Mouse (Mus musculus) neural tube, embryonic 13.5 days (tissue): ENCODE measurements around the gene Sez6l. TPM values are rescaled to one million over a fixed set of nuclear protein-coding genes. Genes with fewer than 3 reads are reported as not detected.

Experiments
- ATAC-seq: fragments of 200-750 bp; cut with Nextera tagmentation; 2 replicates; pipeline ENCODE4 v1.8.0; 2017; ENCODE audit warnings: low read depth, mild to moderate bottlenecking, moderate TSS enrichment, moderate library complexity
- H3K27ac ChIP-seq: fragments of 300-500 bp; sonication (generic); replicated peaks from 2 replicates; pipeline ENCODE4 v1.5.1; 2015; ENCODE audit warnings: moderate library complexity, mild to moderate bottlenecking, inconsistent platforms
- H3K27me3 ChIP-seq: fragments of 300-500 bp; sonication (generic); 2 replicates; pipeline ENCODE4 v1.6.1; 2015; ENCODE audit warnings: mild to moderate bottlenecking, inconsistent platforms
- H3K36me3 ChIP-seq: fragments of 300-500 bp; sonication (generic); 2 replicates; pipeline ENCODE4 v1.6.1; 2015; ENCODE audit warnings: mild to moderate bottlenecking, inconsistent platforms
- H3K4me1 ChIP-seq: fragments of 300-500 bp; sonication (generic); replicated peaks from 2 replicates; pipeline ENCODE4 v1.6.1; 2015; ENCODE audit warnings: inconsistent platforms
- H3K4me2 ChIP-seq: fragments of 300-500 bp; sonication (generic); 2 replicates; pipeline ENCODE4 v1.6.1; 2015; ENCODE audit warnings: inconsistent platforms, mild to moderate bottlenecking, moderate library complexity
- H3K4me3 ChIP-seq: fragments of 300-500 bp; sonication (generic); 2 replicates; pipeline ENCODE4 v1.5.1; 2015; ENCODE audit warnings: mild to moderate bottlenecking, inconsistent platforms
- H3K9ac ChIP-seq: fragments of 300-500 bp; sonication (generic); 2 replicates; pipeline ENCODE4 v1.6.1; 2015; ENCODE audit warnings: moderate library complexity, mild to moderate bottlenecking, inconsistent platforms
- H3K9me3 ChIP-seq: fragments of 300-500 bp; sonication (generic); 2 replicates; pipeline ENCODE4 v1.6.1; 2016; ENCODE audit warnings: inconsistent platforms
- WGBS: fragments of 180-500 bp; shearing (Covaris S2); methylation state at CpG from one replicate; pipeline ENCODE4 v1.1.7; 2015; 5-methylcytosine and 5-hydroxymethylcytosine counted together
- polyA plus RNA-seq: library from polyadenylated mRNA; unstranded; fragments of >200 nt; fragmentation: Nextera tagmentation; extraction: Ambion mirVana; gene quantifications from 2 replicates; pipeline ENCODE4 v1.2.1, GENCODE M21; 2015

Gene Sez6l
- polyA plus RNA-seq, 1 experiment from 2014 or later: 21.8 TPM

GRCm38 (mm10) chr5:112484924-112485715 is 91.9 kb downstream of the Sez6l start:
- no peaks in the 10 kb centered on the region for H3K9me3 ChIP-seq
- peaks cover 52% of the 10 kb centered on the region for H3K4me1 ChIP-seq
- peak; percentile 26; the same call in 1 of the 2 replicates for ATAC-seq
- WGBS: 10% methylated on average over 13 of the region's 13 CpGs
- H3K36me3 ChIP-seq: no peaks in the 10 kb centered on the region
- no peak overlapping the region for H3K4me3 ChIP-seq
- no peaks in the 10 kb centered on the region for H3K27me3 ChIP-seq
- H3K9ac ChIP-seq: 0 out of 2 replicates have a peak overlapping the region, but pooled peaks have one; percentile 22
- H3K27ac ChIP-seq: peak overlapping the region; percentile 52
- H3K4me2 ChIP-seq: no peak overlapping the region

- 85% methylated on average over 8 of the region's 8 CpGs for WGBS
- Histone ChIP-seq H3K4me3 (no peak overlapping the region), H3K9me3 (no peaks in the 10 kb centered on the region), H3K4me1 (peaks cover 62% of the 10 kb centered on the region), H3K27me3 (no peaks in the 10 kb centered on the region), H3K9ac (no peak overlapping the region), H3K4me2 (no peak overlapping the region), H3K27ac (0 out of 2 replicates have a peak overlapping the region, but pooled peaks have one; percentile 80), H3K36me3 (no peaks in the 10 kb centered on the region)
- no peak for ATAC-seq
These were observed 94.0 kb downstream of the Sez6l start for GRCm38 (mm10) chr5:112483030-112483429.

GRCm38 (mm10) chr5:112482551-112482950 is 94.4 kb downstream of the Sez6l start:
- Histone ChIP-seq H3K9me3 (no peaks in the 10 kb centered on the region), H3K4me1 (peaks cover 67% of the 10 kb centered on the region), H3K27ac (peak overlapping the region; percentile 80)

GRCm38 (mm10) chr5:112481946-112482410 is 95.0 kb downstream of the Sez6l start:
- Histone ChIP-seq H3K9me3 (no peaks in the 10 kb centered on the region), H3K4me2 (peak overlapping the region; percentile 20), H3K36me3 (no peaks in the 10 kb centered on the region), H3K9ac (peak overlapping the region; percentile 45; the same call in 1 of the 2 replicates), H3K27me3 (no peaks in the 10 kb centered on the region), H3K27ac (peak overlapping the region; percentile 80), H3K4me1 (peaks cover 66% of the 10 kb centered on the region), H3K4me3 (no peak overlapping the region)
- peak; percentile 45 for ATAC-seq
- WGBS: 19% methylated on average over 19 of the region's 19 CpGs

More at GRCm38 (mm10) chr5:112482551-112482950, 94.4 kb downstream of the Sez6l start:
- Histone ChIP-seq H3K36me3 (no peaks in the 10 kb centered on the region), H3K4me3 (no peak overlapping the region), H3K4me2 (peak overlapping the region; percentile 20; the same call in 1 of the 2 replicates), H3K9ac (peak overlapping the region; percentile 45; the same call in 1 of the 2 replicates), H3K27me3 (no peaks in the 10 kb centered on the region)
- WGBS: 64% methylated on average over 13 of the region's 13 CpGs
- ATAC-seq: no peak

- Histone ChIP-seq H3K4me3 (no peak overlapping the region), H3K27ac (no peak overlapping the region), H3K9me3 (no peaks in the 10 kb centered on the region; the same call in 1 of the 2 replicates), H3K9ac (no peak overlapping the region), H3K36me3 (peaks cover 28% of the 10 kb centered on the region), H3K4me1 (peaks cover 22% of the 10 kb centered on the region), H3K4me2 (no peak overlapping the region), H3K27me3 (peaks cover 18% of the 10 kb centered on the region; the same call in 1 of the 2 replicates)
- 50% methylated on average over 6 of the region's 6 CpGs for WGBS
- ATAC-seq: no peak
These were observed 103.5 kb downstream of the Sez6l start for GRCm38 (mm10) chr5:112473453-112473852.

GRCm38 (mm10) chr5:112470144-112470543 is 106.8 kb downstream of the Sez6l start:
- no peak overlapping the region for H3K9ac ChIP-seq
- H3K4me2 ChIP-seq: no peak overlapping the region
- no peak for ATAC-seq
- no peaks in the 10 kb centered on the region; the same call in 1 of the 2 replicates for H3K9me3 ChIP-seq
- H3K4me1 ChIP-seq: peaks cover 34% of the 10 kb centered on the region
- no peak overlapping the region for H3K4me3 ChIP-seq
- no peak overlapping the region for H3K27ac ChIP-seq
- H3K36me3 ChIP-seq: peaks cover 26% of the 10 kb centered on the region
- 79% methylated on average over 6 of the region's 6 CpGs for WGBS
- H3K27me3 ChIP-seq: peaks cover 15% of the 10 kb centered on the region; the same call in 1 of the 2 replicates

GRCm38 (mm10) chr5:112468986-112469581 is 107.9 kb downstream of the Sez6l start:
- ATAC-seq: no peak
- no peak overlapping the region for H3K27ac ChIP-seq
- peaks cover 34% of the 10 kb centered on the region for H3K4me1 ChIP-seq
- H3K36me3 ChIP-seq: peaks cover 22% of the 10 kb centered on the region
- WGBS: 76% methylated on average over 4 of the region's 4 CpGs
- H3K9me3 ChIP-seq: no peaks in the 10 kb centered on the region; the same call in 1 of the 2 replicates
- H3K9ac ChIP-seq: no peak overlapping the region
- H3K4me3 ChIP-seq: no peak overlapping the region
- 0 out of 2 replicates have a peak, but pooled peaks cover 10% of the 10 kb centered on the region for H3K27me3 ChIP-seq
- H3K4me2 ChIP-seq: no peak overlapping the region

GRCm38 (mm10) chr5:112466331-112466730 is 110.7 kb downstream of the Sez6l start:
- Histone ChIP-seq H3K4me3 (no peak overlapping the region), H3K9me3 (no peaks in the 10 kb centered on the region; the same call in 1 of the 2 replicates), H3K27ac (peak overlapping the region; percentile 47), H3K36me3 (peaks cover 10% of the 10 kb centered on the region), H3K4me2 (no peak overlapping the region), H3K4me1 (peaks cover 22% of the 10 kb centered on the region), H3K9ac (no peak overlapping the region), H3K27me3 (peaks cover 6% of the 10 kb centered on the region; the same call in 1 of the 2 replicates)
- ATAC-seq: no peak
- 33% methylated on average over 6 of the region's 6 CpGs for WGBS

GRCm38 (mm10) chr5:112459903-112460302 is 117.1 kb downstream of the Sez6l start:
- Histone ChIP-seq H3K4me1 (peaks cover 7% of the 10 kb centered on the region; the same call in 1 of the 2 replicates), H3K27me3 (peaks cover 27% of the 10 kb centered on the region), H3K36me3 (peaks cover 19% of the 10 kb centered on the region), H3K9me3 (no peaks in the 10 kb centered on the region), H3K4me3 (no peak overlapping the region), H3K9ac (no peak overlapping the region), H3K27ac (no peak overlapping the region), H3K4me2 (no peak overlapping the region)
- no peak for ATAC-seq
- WGBS: 45% methylated on average over 3 of the region's 3 CpGs

- Histone ChIP-seq H3K4me2 (no peak overlapping the region), H3K4me3 (no peak overlapping the region), H3K27ac (no peak overlapping the region), H3K27me3 (peaks cover 31% of the 10 kb centered on the region), H3K4me1 (peaks cover 7% of the 10 kb centered on the region; the same call in 1 of the 2 replicates), H3K9ac (no peak overlapping the region), H3K9me3 (no peaks in the 10 kb centered on the region), H3K36me3 (peaks cover 10% of the 10 kb centered on the region)
- ATAC-seq: no peak
- WGBS: 68% methylated on average over 12 of the region's 12 CpGs
These were observed 121.9 kb downstream of the Sez6l start for GRCm38 (mm10) chr5:112454966-112455555.

GRCm38 (mm10) chr5:112453088-112453487 is 123.9 kb downstream of the Sez6l start:
- WGBS: 76% methylated on average over 9 of the region's 9 CpGs
- no peak for ATAC-seq
- Histone ChIP-seq H3K9me3 (no peaks in the 10 kb centered on the region), H3K4me3 (no peak overlapping the region), H3K36me3 (peaks cover 15% of the 10 kb centered on the region), H3K27me3 (peaks cover 31% of the 10 kb centered on the region), H3K27ac (no peak overlapping the region), H3K4me2 (no peak overlapping the region), H3K9ac (no peak overlapping the region), H3K4me1 (no peaks in the 10 kb centered on the region)
